Mouse (Mus musculus) kidney, postnatal 0 days (tissue): ENCODE data around the gene Thsd7b. TPM values are rescaled to one million over a fixed set of nuclear protein-coding genes. Genes with fewer than 3 reads are reported as not detected.
A peak's percentile ranks its signal among the peaks of the same experiment; 100 is the strongest.

Experiments
- ATAC-seq: fragments of 200-750 bp; cut with Nextera tagmentation; replicated peaks from 2 replicates; pipeline ENCODE4 v1.8.0; 2017; ENCODE audit warnings: low read depth, moderate number of reproducible peaks, moderate TSS enrichment, moderate library complexity; ENCODE audit not compliant: low FRiP score
- DNase-seq: peaks from one replicate; pipeline ENCODE4 v3.0.0-alpha.2; 2016; ENCODE audit warnings: low spot score
- H3K27ac ChIP-seq: fragments of 300-500 bp; sonication (generic); 2 replicates; pipeline ENCODE4 v1.5.1; 2014; ENCODE audit warnings: mild to moderate bottlenecking
- H3K27me3 ChIP-seq: fragments of 300-500 bp; sonication (generic); 2 replicates; pipeline ENCODE4 v1.6.1; 2014; ENCODE audit warnings: low read length, mixed read lengths; ENCODE audit not compliant: insufficient read depth
- H3K36me3 ChIP-seq: fragments of 300-500 bp; sonication (generic); 2 replicates; pipeline ENCODE4 v1.6.1; 2014; ENCODE audit warnings: low read length, mixed read lengths; ENCODE audit not compliant: insufficient read depth
- H3K4me1 ChIP-seq: fragments of 300-500 bp; sonication (generic); replicated peaks from 2 replicates; pipeline ENCODE4 v1.6.1; 2014; ENCODE audit warnings: antibody characterized with exemption, low read length, mixed read lengths; ENCODE audit not compliant: insufficient read depth
- H3K4me2 ChIP-seq: fragments of 300-500 bp; sonication (generic); 2 replicates; pipeline ENCODE4 v1.6.1; 2014; ENCODE audit warnings: mild to moderate bottlenecking, low read length, moderate library complexity, mixed read lengths
- H3K4me3 ChIP-seq: fragments of 300-500 bp; sonication (generic); replicated peaks from 2 replicates; pipeline ENCODE4 v1.5.1; 2014; ENCODE audit warnings: low read depth, low read length
- H3K9ac ChIP-seq: fragments of 300-500 bp; sonication (generic); 2 replicates; pipeline ENCODE4 v1.6.1; 2014; ENCODE audit warnings: low read depth, low read length
- H3K9me3 ChIP-seq: fragments of 300-500 bp; sonication (generic); replicated peaks from 2 replicates; pipeline ENCODE4 v1.6.1; 2016; ENCODE audit warnings: low read length, inconsistent platforms, mixed read lengths
- CTCF ChIP-seq: IDR thresholded peaks from 2 replicates; pipeline ENCODE4 v1.5.1; 2016; ENCODE audit warnings: antibody characterized with exemption, low read depth, mild to moderate bottlenecking, moderate library complexity
- WGBS: fragments of 180-500 bp; shearing (Covaris S2); extraction: QIAGEN DNeasy Blood & Tissue Kit; methylation state at CpG from one replicate; pipeline ENCODE4 v1.1.7; 2014; 5-methylcytosine and 5-hydroxymethylcytosine counted together
- polyA plus RNA-seq: library from polyadenylated mRNA; unstranded; fragments of >200 nt; fragmentation: Nextera tagmentation; extraction: Ambion mirVana; gene quantifications from 2 replicates; pipeline ENCODE4 v1.2.1, GENCODE M21; 2015

The Thsd7b gene
- polyA plus RNA-seq, 1 experiment from 2014 or later: 0.36 TPM

DNA sequence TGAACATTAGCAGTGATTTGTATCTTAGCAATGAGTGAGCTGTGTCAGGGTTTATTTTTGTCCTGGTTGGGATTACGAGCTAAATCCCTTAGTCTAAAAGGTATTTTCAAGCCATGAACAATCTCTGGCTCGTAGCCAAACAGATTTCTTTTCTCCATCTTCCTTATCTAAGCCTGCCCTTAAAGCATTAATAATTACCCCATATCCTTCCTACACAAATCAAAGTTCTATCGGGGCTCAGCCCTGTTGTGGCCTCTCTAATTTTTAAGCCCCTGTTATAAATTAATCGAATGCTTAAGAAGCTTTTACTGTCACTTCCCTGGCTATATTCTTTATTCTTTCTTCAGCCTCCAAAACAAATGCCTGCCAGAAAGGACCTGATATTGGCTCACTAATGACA is 506.4 kb downstream of the Thsd7b start:
- Histone ChIP-seq H3K27ac (no peak overlapping the region), H3K4me3 (no peak overlapping the region), H3K4me2 (no peak overlapping the region), H3K27me3 (no peaks in the 10 kb centered on the region), H3K36me3 (no peaks in the 10 kb centered on the region), H3K4me1 (no peaks in the 10 kb centered on the region), H3K9ac (no peak overlapping the region), H3K9me3 (no peaks in the 10 kb centered on the region)
- WGBS: 35% methylated on average over 4 of the region's 4 CpGs
- no peak for TF ChIP-seq CTCF
- no peak for ATAC-seq
- DNase-seq: no peak

DNA sequence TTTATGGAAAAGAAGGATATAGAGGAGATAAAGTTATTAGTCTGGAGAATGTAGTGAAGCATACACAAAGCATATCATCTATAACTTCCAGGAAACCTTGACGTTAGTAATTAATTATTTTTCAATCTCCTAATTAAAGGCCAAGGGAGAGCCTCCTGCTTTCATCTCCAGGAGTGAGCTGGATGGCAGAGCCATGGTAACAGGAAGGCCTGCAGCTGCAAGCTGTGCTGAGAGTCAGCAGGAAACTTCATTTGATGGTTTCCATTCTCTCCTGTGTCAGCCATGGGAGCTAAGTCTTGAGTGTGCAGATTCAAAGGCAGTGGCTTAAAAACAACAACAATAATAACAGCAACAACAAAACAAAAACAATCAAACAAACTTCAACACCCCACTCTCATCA is 507.5 kb downstream of the Thsd7b start:
- no peaks in the 10 kb centered on the region for H3K9me3 ChIP-seq
- no peak overlapping the region for H3K4me3 ChIP-seq

DNA sequence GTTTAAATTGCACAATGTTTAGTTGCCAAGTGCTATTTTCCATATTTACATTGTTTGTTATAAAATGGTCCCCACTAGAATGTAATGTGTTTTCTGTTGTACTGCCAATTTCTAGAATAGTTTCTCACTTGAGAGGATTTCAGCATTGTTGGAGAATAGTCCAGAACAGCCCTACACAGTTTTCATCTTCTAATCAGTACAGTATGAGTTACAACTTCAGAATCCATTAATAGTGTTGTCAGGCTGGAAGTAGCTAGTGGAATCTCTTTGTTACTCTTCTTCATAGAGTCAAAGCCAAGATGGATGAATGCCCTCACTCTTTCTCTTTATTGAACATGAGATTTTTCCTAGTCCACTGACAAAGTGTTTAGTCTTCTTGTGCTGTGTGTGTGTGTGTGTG is 525.4 kb downstream of the Thsd7b start:
- no peaks in the 10 kb centered on the region for H3K36me3 ChIP-seq
- H3K27ac ChIP-seq: no peak overlapping the region
- no peaks in the 10 kb centered on the region for H3K4me1 ChIP-seq
- H3K4me3 ChIP-seq: no peak overlapping the region
- ATAC-seq: no peak
- no peak overlapping the region for H3K9ac ChIP-seq
- TF ChIP-seq CTCF: no peak
- DNase-seq: no peak
- H3K27me3 ChIP-seq: no peaks in the 10 kb centered on the region
- no peaks in the 10 kb centered on the region for H3K9me3 ChIP-seq
- H3K4me2 ChIP-seq: no peak overlapping the region

More for the DNA sequence above, 507.5 kb downstream of the Thsd7b start:
- no peak for TF ChIP-seq CTCF
- Histone ChIP-seq H3K4me1 (no peaks in the 10 kb centered on the region), H3K27me3 (no peaks in the 10 kb centered on the region), H3K36me3 (no peaks in the 10 kb centered on the region), H3K9ac (no peak overlapping the region), H3K27ac (no peak overlapping the region), H3K4me2 (no peak overlapping the region)
- ATAC-seq (no peak), DNase-seq (no peak)
- 70% methylated on average over 1 of the region's 1 CpGs for WGBS

DNA sequence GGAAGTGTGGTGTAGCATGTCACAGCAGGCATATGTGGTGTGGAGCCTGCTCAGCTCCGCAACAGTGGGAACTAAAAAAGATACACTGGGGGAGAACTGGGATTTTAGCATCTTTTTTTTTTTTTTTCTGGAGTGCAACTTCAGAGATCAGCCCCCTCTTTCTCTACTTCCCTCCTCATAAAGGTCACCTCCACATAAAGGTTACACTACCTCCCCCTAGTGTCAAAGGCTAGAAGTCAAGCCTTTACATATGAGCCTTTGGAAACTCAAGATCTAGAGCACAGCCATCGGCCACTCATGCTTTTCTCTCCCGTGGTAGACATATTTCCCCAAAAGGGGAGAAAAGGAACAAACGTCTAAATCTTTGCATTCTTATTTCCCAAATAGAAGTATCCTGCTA is 553.8 kb downstream of the Thsd7b start:
- H3K4me3 ChIP-seq: no peak overlapping the region
- DNase-seq (no peak), ATAC-seq (no peak)
- TF ChIP-seq CTCF: peak; percentile 38; the same call in 1 of the 2 replicates
- WGBS: 76% methylated on average over 4 of the region's 4 CpGs
- H3K27me3 ChIP-seq: no peaks in the 10 kb centered on the region
- H3K4me1 ChIP-seq: no peaks in the 10 kb centered on the region
- H3K27ac ChIP-seq: no peak overlapping the region
- H3K9me3 ChIP-seq: no peaks in the 10 kb centered on the region
- H3K4me2 ChIP-seq: no peak overlapping the region
- H3K9ac ChIP-seq: no peak overlapping the region
- no peaks in the 10 kb centered on the region for H3K36me3 ChIP-seq

DNA sequence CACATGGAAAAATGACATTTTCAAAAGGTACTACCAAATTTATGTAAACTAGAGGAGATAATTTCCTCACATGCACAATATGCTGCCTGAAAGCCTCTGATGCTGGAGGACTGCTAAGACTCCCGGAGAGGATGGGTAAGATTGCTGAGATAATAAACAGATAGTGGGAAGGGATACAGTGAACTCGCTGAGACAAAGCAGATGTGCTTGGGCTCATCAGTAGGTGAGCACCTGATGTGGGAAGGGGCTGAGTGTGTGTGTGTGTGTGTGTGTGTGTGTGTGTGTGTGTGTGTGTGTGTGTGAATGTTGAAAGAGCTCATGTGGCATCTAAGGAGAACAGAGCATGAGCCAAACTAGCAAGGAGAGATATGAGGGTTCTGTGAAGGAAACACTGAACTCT is 564.2 kb downstream of the Thsd7b start:
- Histone ChIP-seq H3K36me3 (no peaks in the 10 kb centered on the region), H3K4me1 (no peaks in the 10 kb centered on the region), H3K4me2 (no peak overlapping the region), H3K9me3 (no peaks in the 10 kb centered on the region), H3K9ac (no peak overlapping the region), H3K4me3 (no peak overlapping the region), H3K27ac (no peak overlapping the region), H3K27me3 (no peaks in the 10 kb centered on the region)
- DNase-seq (no peak), ATAC-seq (no peak)
- WGBS: 25% methylated on average over 2 of the region's 2 CpGs
- no peak for TF ChIP-seq CTCF

DNA sequence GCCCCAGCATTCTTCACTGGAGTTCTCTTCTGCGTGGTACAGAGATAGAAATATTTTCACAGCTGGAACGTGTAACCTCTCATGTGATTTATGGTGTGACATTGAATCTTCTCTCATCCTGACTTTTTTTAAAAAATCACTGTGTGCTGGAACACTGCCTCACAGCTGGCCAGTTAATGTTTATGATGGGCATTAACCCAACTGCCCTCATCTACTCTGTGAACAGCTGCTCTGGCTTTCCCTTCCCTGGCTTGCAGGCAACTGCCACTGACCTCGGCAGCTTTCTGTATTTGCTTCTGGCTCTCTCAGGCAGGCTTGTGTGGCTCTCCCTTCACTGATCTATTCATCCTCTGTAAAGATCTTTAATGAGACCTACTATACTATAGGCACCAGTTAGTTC is 564.7 kb downstream of the Thsd7b start:
- H3K36me3 ChIP-seq: no peaks in the 10 kb centered on the region
- peak; percentile 74; the same call in 1 of the 2 replicates for ATAC-seq

DNA sequence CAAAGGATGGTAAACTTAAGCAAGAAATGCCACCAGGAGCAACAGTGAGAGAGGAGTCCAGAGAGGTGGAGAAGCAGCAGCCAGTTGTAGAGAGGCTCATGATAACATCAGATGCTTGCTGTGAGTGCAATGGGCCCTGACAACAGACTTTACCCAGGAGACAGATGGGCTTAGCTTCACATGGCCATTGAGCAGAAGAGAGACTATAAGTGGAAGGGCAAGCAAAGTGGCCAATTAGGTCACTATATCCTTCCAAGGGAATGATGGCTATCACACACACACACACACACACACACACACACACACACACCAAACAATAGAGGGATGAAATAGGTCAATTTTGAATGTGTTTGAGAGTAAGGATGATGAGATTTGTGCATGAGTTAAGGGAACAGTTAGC is 565.4 kb downstream of the Thsd7b start:
- Histone ChIP-seq H3K27me3 (no peaks in the 10 kb centered on the region), H3K9ac (no peak overlapping the region), H3K27ac (no peak overlapping the region), H3K36me3 (no peaks in the 10 kb centered on the region), H3K9me3 (no peaks in the 10 kb centered on the region), H3K4me1 (no peaks in the 10 kb centered on the region), H3K4me3 (no peak overlapping the region), H3K4me2 (no peak overlapping the region)
- DNase-seq: no peak
- ATAC-seq: no peak
- TF ChIP-seq CTCF: no peak

More for the DNA sequence above, 564.7 kb downstream of the Thsd7b start:
- no peaks in the 10 kb centered on the region for H3K27me3 ChIP-seq
- no peak overlapping the region for H3K9ac ChIP-seq
- no peaks in the 10 kb centered on the region for H3K9me3 ChIP-seq
- H3K4me1 ChIP-seq: no peaks in the 10 kb centered on the region
- no peak overlapping the region for H3K4me3 ChIP-seq
- H3K27ac ChIP-seq: no peak overlapping the region
- H3K4me2 ChIP-seq: no peak overlapping the region
- peak; percentile 76 for DNase-seq
- WGBS: 16% methylated on average over 3 of the region's 3 CpGs
- no peak for TF ChIP-seq CTCF
